In the genomic region with DNA sequence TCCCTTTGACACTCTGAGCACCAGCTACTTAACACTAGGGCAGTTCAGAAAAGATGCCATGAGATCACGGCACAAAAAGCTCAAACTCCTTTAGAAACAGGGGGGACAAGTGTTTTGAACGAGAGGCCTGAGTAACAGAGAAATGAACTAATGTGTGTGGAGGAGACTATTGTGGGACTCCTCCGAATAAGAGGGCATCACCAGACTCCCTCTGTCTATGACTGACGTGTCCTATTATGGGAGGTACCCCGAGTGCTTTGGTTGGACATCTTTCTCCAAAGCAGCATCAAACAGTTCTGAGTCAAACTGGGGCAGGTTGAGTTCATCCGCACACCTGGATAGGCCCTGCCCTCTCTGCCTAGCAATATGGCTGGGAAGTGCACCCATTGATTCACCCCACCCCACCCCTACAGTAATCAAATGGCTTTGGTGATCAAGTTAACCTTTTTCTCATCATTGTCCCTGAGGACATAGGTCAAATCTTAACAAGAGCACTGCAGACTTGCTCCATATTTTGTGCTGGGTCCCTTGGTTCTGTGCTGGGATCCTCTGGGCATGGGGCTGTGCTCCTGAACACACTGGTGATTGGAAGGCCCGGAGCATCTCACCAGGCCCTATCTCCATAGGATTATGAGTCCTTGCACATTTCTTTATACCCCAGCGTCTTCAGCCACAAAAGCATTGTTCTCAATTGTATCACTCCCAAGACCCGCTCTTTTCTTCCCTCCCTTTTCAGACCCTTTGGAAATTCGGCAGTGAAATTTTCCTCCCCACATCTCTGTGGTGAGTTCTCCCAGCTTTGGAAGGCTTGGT, we compare ENCODE assay signal across 12 mouse cellular contexts.
DNase-seq lines count a peak whose midpoint lies in the region; ATAC-seq lines count a peak whose summit lies in the region.
"Had no signal": no experiment of that assay in that cellular context is flagged by ENCODE, and none has a peak within 500 bp of the region (broad histone marks: within the 10 kb centered on the region; RNA-seq: fewer than 3 reads in every experiment).

No protein-coding gene starts in this region.

- no peak overlapping the region for H3K4me2 ChIP-seq in embryonic facial prominence, embryonic 11.5 days (ENCODE audit: low read depth, low read length)
- peak overlapping the region; percentile 23; the same call in 1 of the 2 replicates for H3K4me2 ChIP-seq in forebrain, embryonic 14.5 days (ENCODE audit: low read length)
- no peak overlapping the region; the same call in 1 of the 2 replicates for H3K4me2 ChIP-seq in hindbrain, embryonic 16.5 days (ENCODE audit: low read length)
- peak overlapping the region; percentile 37 for H3K4me2 ChIP-seq in midbrain, embryonic 15.5 days
- H3K4me2 ChIP-seq: heart, embryonic 12.5 days had no signal

- H3K9ac ChIP-seq in embryonic facial prominence, embryonic 11.5 days (replicated peaks; ENCODE audit: low read length) = no peak overlapping the region
- no peak overlapping the region; the same call in 1 of the 2 replicates for H3K9ac ChIP-seq in forebrain, embryonic 14.5 days (ENCODE audit: low read length)
- H3K9ac ChIP-seq in hindbrain, embryonic 16.5 days (ENCODE audit: low read depth, low read length) = peak overlapping the region; percentile 7; the same call in 1 of the 2 replicates
- H3K9ac ChIP-seq in midbrain, embryonic 15.5 days = no peak overlapping the region
- H3K9ac ChIP-seq: heart, embryonic 12.5 days had no signal

- H3K4me3 ChIP-seq in embryonic facial prominence, embryonic 11.5 days (ENCODE audit: low read depth, low read length) = no peak overlapping the region
- no peak overlapping the region for H3K4me3 ChIP-seq in forebrain, embryonic 14.5 days (ENCODE audit: low read depth, low read length)
- H3K4me3 ChIP-seq in hindbrain, embryonic 16.5 days (ENCODE audit: low read length) = no peak overlapping the region
- no peak overlapping the region for H3K4me3 ChIP-seq in midbrain, embryonic 15.5 days
- H3K4me3 ChIP-seq: heart, embryonic 12.5 days had no signal

- 59% methylated on average over 10 of the region's 10 CpGs for WGBS in embryonic facial prominence, embryonic 11.5 days
- 12% methylated on average over 10 of the region's 10 CpGs for WGBS in forebrain, embryonic 14.5 days
- 22% methylated on average over 10 of the region's 10 CpGs for WGBS in hindbrain, embryonic 16.5 days
- 12% methylated on average over 10 of the region's 10 CpGs for WGBS in midbrain, embryonic 15.5 days

- peak; percentile 32 for DNase-seq in embryonic facial prominence, embryonic 11.5 days (ENCODE audit: low spot score)
- no peak for DNase-seq in forebrain, embryonic 14.5 days (ENCODE audit: low spot score)
- no peak for DNase-seq in cerebellum, adult 18-20 months
- DNase-seq in left cerebral cortex, adult 18-20 months (ENCODE audit: low spot score in 2 of 2) = no peak
- no peak for DNase-seq in lung, postnatal 4 days
- no peak for DNase-seq in left cerebral cortex, adult 11 months (ENCODE audit: low spot score)
- DNase-seq: cerebellum, adult 11 months; gastrocnemius, postnatal 10 days; thymus, postnatal 14 days had no signal

- no peaks in the 10 kb centered on the region for H3K36me3 ChIP-seq in embryonic facial prominence, embryonic 11.5 days (replicated peaks; ENCODE audit: control insufficient read depth, insufficient read depth, low read depth, low read length)
- H3K36me3 ChIP-seq in forebrain, embryonic 14.5 days (ENCODE audit: control insufficient read depth, insufficient read depth, low read length) = no peaks in the 10 kb centered on the region
- no peaks in the 10 kb centered on the region for H3K36me3 ChIP-seq in hindbrain, embryonic 16.5 days (ENCODE audit: control insufficient read depth, insufficient read depth, low read length)
- H3K36me3 ChIP-seq in midbrain, embryonic 15.5 days (replicated peaks) = no peaks in the 10 kb centered on the region
- H3K36me3 ChIP-seq: heart, embryonic 12.5 days had no signal

- H3K27ac ChIP-seq in embryonic facial prominence, embryonic 11.5 days (replicated peaks; ENCODE audit: low read depth, low read length) = no peak overlapping the region
- peak overlapping the region; percentile 94 for H3K27ac ChIP-seq in forebrain, embryonic 14.5 days (ENCODE audit: low read depth, low read length)
- peak overlapping the region; percentile 83 for H3K27ac ChIP-seq in hindbrain, embryonic 16.5 days (ENCODE audit: low read depth, low read length)
- peak overlapping the region; percentile 97 for H3K27ac ChIP-seq in midbrain, embryonic 15.5 days

- H3K9me3 ChIP-seq in embryonic facial prominence, embryonic 11.5 days (replicated peaks; ENCODE audit: control insufficient read depth, low read length) = no peaks in the 10 kb centered on the region
- no peaks in the 10 kb centered on the region for H3K9me3 ChIP-seq in forebrain, embryonic 14.5 days (replicated peaks; ENCODE audit: control insufficient read depth, low read length)
- no peaks in the 10 kb centered on the region for H3K9me3 ChIP-seq in hindbrain, embryonic 16.5 days (ENCODE audit: control insufficient read depth, low read length)
- no peaks in the 10 kb centered on the region for H3K9me3 ChIP-seq in midbrain, embryonic 15.5 days
- H3K9me3 ChIP-seq: heart, embryonic 12.5 days had no signal

- no peaks in the 10 kb centered on the region for H3K4me1 ChIP-seq in embryonic facial prominence, embryonic 11.5 days (ENCODE audit: control insufficient read depth, insufficient read depth, low read length)
- H3K4me1 ChIP-seq in forebrain, embryonic 14.5 days (ENCODE audit: control insufficient read depth, insufficient read depth, low read length) = peaks cover 35% of the 10 kb centered on the region
- H3K4me1 ChIP-seq in hindbrain, embryonic 16.5 days (ENCODE audit: control insufficient read depth, insufficient read depth, low read depth, low read length) = peaks cover 39% of the 10 kb centered on the region
- H3K4me1 ChIP-seq in midbrain, embryonic 15.5 days = peaks cover 60% of the 10 kb centered on the region
- H3K4me1 ChIP-seq: heart, embryonic 12.5 days had no signal

- no peaks in the 10 kb centered on the region for H3K27me3 ChIP-seq in embryonic facial prominence, embryonic 11.5 days (ENCODE audit: control insufficient read depth, insufficient read depth, low read length)
- 0 out of 2 replicates have a peak, but pooled peaks cover 2% of the 10 kb centered on the region for H3K27me3 ChIP-seq in forebrain, embryonic 14.5 days (replicated peaks; ENCODE audit: control insufficient read depth, insufficient read depth, low read length)
- H3K27me3 ChIP-seq in hindbrain, embryonic 16.5 days (replicated peaks; ENCODE audit: control insufficient read depth, insufficient read depth, low read length) = no peaks in the 10 kb centered on the region
- no peaks in the 10 kb centered on the region for H3K27me3 ChIP-seq in midbrain, embryonic 15.5 days (replicated peaks)
- H3K27me3 ChIP-seq: heart, embryonic 12.5 days had no signal

- ATAC-seq in embryonic facial prominence, embryonic 11.5 days (replicated peaks; ENCODE audit: insufficient number of reproducible peaks, low FRiP score, low TSS enrichment, low read depth) = peak; percentile 22; the same call in 1 of the 2 replicates
- ATAC-seq in forebrain, embryonic 14.5 days = peak; percentile 43
- peak; percentile 46 for ATAC-seq in hindbrain, embryonic 16.5 days
- ATAC-seq in midbrain, embryonic 15.5 days (replicated peaks) = peak; percentile 65

Comparison
In these comparisons a context has a peak if more than half of its experiments do, and no peak if none do; other contexts are left out.
1. H3K4me2 ChIP-seq: peak in forebrain, embryonic 14.5 days (single experiment) and midbrain, embryonic 15.5 days (single experiment); none in embryonic facial prominence, embryonic 11.5 days (single experiment) and hindbrain, embryonic 16.5 days (single experiment).
2. Peak in every context shown above with its lines, with median percentiles within 50 percentile points of each other: ATAC-seq.